Mouse (Mus musculus) embryonic fibroblast, embryonic 13.5 days (primary cell): ENCODE measurements around the gene Car10.

ENCODE experiments used
- CTCF ChIP-seq: IDR thresholded peaks from 2 replicates; pipeline ENCODE4 v1.5.1; 2011; ENCODE audit warnings: mild to moderate bottlenecking, control low read depth, low read length, moderate library complexity, borderline replicate concordance; ENCODE audit not compliant: insufficient read depth
- POLR2A ChIP-seq: IDR thresholded peaks from 2 replicates; pipeline ENCODE4 v1.6.1; 2011; ENCODE audit warnings: low read depth, mild to moderate bottlenecking, control low read depth, low read length, moderate library complexity

DNA sequence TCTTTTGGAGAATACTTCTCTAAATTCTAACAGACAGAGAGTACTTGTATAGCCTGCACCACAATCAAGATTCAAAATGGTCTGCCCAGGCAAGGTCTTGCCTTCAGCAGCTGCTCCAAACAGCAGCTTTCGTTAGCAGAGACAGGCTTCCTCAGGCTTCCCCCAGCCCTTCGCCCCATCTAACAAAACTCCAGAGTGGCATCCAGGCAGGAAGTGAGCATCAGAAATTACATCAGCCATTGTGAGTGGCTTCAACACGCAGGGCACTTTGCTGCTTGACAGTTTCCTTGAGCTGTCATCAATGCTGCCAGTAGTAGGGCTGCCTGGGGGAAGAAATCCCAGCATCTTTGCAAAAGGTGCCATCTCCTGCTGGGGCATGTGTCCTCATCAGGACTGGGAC is 405.0 kb downstream of the Car10 start:
- TF ChIP-seq CTCF (no peak), POLR2A (no peak)
